Mouse (Mus musculus): ENCODE data around the gene Zfp983.

DNA sequence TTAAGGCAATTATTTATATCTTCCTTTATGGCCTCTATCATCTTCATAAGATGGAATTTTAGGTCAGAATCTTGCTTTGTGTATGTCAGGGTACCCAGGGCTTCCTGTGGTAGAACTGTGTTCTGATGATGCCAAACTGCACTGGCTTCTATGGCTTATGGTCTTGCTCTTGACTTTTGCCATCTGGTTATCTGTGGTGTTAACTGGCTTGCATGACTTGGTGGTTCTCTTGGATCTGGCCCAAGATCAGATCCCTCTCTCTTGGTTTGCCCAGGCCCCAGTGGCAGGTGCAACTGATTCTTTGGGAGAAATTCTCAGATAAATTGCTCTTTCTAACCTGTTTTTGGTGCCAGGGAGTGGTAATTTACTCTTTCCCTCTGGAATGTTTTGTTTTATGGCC lies 45.6 kb downstream of the Zfp983 start:
- TF ChIP-seq CTCF (IDR thresholded peaks at IDR 0.05; ENCODE audit: low read depth, low read length) (no peak), POLR2A (IDR thresholded peaks at IDR 0.05; ENCODE audit: extremely low read depth, insufficient read depth, low read length) (no peak)

All from liver, adult 2 months (tissue).